Comparison of ENCODE assay signal across 12 mouse cellular contexts in the genomic region with DNA sequence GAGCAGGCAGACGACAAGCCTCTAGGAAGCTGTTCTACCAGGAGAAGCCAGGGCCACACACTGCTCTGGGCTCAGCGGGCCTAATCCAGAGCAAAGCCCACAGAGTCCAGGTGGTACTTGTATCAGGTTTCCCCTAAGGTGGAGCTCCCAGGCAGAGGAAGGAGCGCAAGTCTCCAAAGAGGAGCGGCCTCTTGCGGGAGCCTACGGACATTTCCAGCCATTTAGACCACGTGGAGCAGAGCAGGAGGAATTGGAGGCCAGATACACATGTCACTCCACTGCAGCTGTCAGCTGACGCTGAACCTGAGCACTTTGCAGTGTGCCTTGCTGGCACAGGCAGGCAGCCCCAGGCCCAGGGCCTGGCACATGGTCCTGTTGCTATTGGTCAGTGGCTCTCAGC. TPM values are rescaled to one million over a fixed set of nuclear protein-coding genes. Genes with fewer than 3 reads are reported as not detected.
DNase-seq lines count a peak whose midpoint lies in the region; ATAC-seq and TF ChIP-seq lines count a peak whose summit lies in the region.
"Had no signal": no experiment of that assay in that cellular context is flagged by ENCODE, and none has a peak within 500 bp of the region (broad histone marks: within the 10 kb centered on the region; RNA-seq: fewer than 3 reads in every experiment).

No protein-coding gene starts in this region.

- H3K4me1 ChIP-seq in kidney, embryonic 16.5 days (ENCODE audit: insufficient read depth, low read length): peaks cover 54% of the 10 kb centered on the region
- H3K4me1 ChIP-seq in embryonic facial prominence, embryonic 10.5 days: peaks cover 93% of the 10 kb centered on the region
- peaks cover 67% of the 10 kb centered on the region for H3K4me1 ChIP-seq in limb, embryonic 14.5 days (ENCODE audit: control insufficient read depth, insufficient read depth, low read length)

- no peak overlapping the region for H3K27ac ChIP-seq in kidney, embryonic 16.5 days (ENCODE audit: low read length)
- H3K27ac ChIP-seq in embryonic facial prominence, embryonic 10.5 days (replicated peaks): peak overlapping the region; percentile 72
- H3K27ac ChIP-seq in limb, embryonic 14.5 days (replicated peaks; ENCODE audit: low read depth, low read length): 0 out of 2 replicates have a peak overlapping the region, but pooled peaks have one; percentile 19
- H3K27ac ChIP-seq: midbrain, embryonic 12.5 days had no signal

- no peak for TF ChIP-seq POLR2A in limb, embryonic 14.5 days (IDR thresholded peaks at IDR 0.05; ENCODE audit: borderline replicate concordance, extremely low read depth, insufficient read depth, insufficient read length)

- 0 out of 2 replicates have a peak, but pooled peaks have one; percentile 32 for ATAC-seq in kidney, embryonic 16.5 days (ENCODE audit: low FRiP score, low TSS enrichment)
- peak; percentile 44 for ATAC-seq in limb, embryonic 14.5 days (ENCODE audit: low FRiP score, low read depth)
- ATAC-seq: intestine, postnatal 0 days had no signal

- H3K27me3 ChIP-seq in kidney, embryonic 16.5 days (ENCODE audit: insufficient read depth, low read length): no peaks in the 10 kb centered on the region
- H3K27me3 ChIP-seq in embryonic facial prominence, embryonic 10.5 days (replicated peaks; ENCODE audit: low read depth, poor library complexity, severe bottlenecking): no peaks in the 10 kb centered on the region
- no peaks in the 10 kb centered on the region for H3K27me3 ChIP-seq in limb, embryonic 14.5 days (ENCODE audit: control insufficient read depth, insufficient read depth, low read length)
- H3K27me3 ChIP-seq: midbrain, embryonic 12.5 days had no signal

- no peaks in the 10 kb centered on the region for H3K9me3 ChIP-seq in kidney, embryonic 16.5 days (ENCODE audit: low read length)
- no peaks in the 10 kb centered on the region for H3K9me3 ChIP-seq in embryonic facial prominence, embryonic 10.5 days
- H3K9me3 ChIP-seq in limb, embryonic 14.5 days (ENCODE audit: control insufficient read depth, low read length): no peaks in the 10 kb centered on the region
- H3K9me3 ChIP-seq: midbrain, embryonic 12.5 days had no signal

- no peaks in the 10 kb centered on the region for H3K36me3 ChIP-seq in kidney, embryonic 16.5 days (ENCODE audit: insufficient read depth, low read length)
- H3K36me3 ChIP-seq in embryonic facial prominence, embryonic 10.5 days (replicated peaks): peaks cover 13% of the 10 kb centered on the region; the same call in 1 of the 2 replicates
- no peaks in the 10 kb centered on the region for H3K36me3 ChIP-seq in limb, embryonic 14.5 days (ENCODE audit: control insufficient read depth, insufficient read depth, low read length)
- H3K36me3 ChIP-seq: midbrain, embryonic 12.5 days had no signal

- WGBS in kidney, embryonic 16.5 days: 32% methylated on average over 8 of the region's 8 CpGs
- WGBS in embryonic facial prominence, embryonic 10.5 days: 40% methylated on average over 8 of the region's 8 CpGs
- 25% methylated on average over 8 of the region's 8 CpGs for WGBS in limb, embryonic 14.5 days

- H3K9ac ChIP-seq in kidney, embryonic 16.5 days (replicated peaks; ENCODE audit: low read length): no peak overlapping the region
- H3K9ac ChIP-seq in limb, embryonic 14.5 days (ENCODE audit: low read depth, low read length, severe bottlenecking): no peak overlapping the region
- H3K9ac ChIP-seq: midbrain, embryonic 12.5 days had no signal

- DNase-seq in gastrocnemius, adult 18-20 months (ENCODE audit: low spot score): peak; percentile 46
- DNase-seq in gastrocnemius, postnatal 4 days (ENCODE audit: low spot score in 2 of 2): no peak
- DNase-seq in kidney, postnatal 4 days: no peak
- DNase-seq in embryonic facial prominence, embryonic 10.5 days (ENCODE audit: low spot score): peak; percentile 46
- DNase-seq in limb, embryonic 14.5 days (ENCODE audit: low spot score): peak; percentile 42
- no peak for DNase-seq in urinary bladder, postnatal 10 days (ENCODE audit: low spot score)
- DNase-seq in adrenal gland, postnatal 4 days (ENCODE audit: low spot score in 2 of 2): no peak
- DNase-seq: layer of hippocampus, adult 9-11 months; liver had no signal

- no peak overlapping the region for H3K4me3 ChIP-seq in kidney, embryonic 16.5 days (ENCODE audit: low read length)
- no peak overlapping the region for H3K4me3 ChIP-seq in embryonic facial prominence, embryonic 10.5 days
- no peak overlapping the region for H3K4me3 ChIP-seq in limb, embryonic 14.5 days (replicated peaks; ENCODE audit: low read length)
- H3K4me3 ChIP-seq: midbrain, embryonic 12.5 days had no signal

- no peak overlapping the region for H3K4me2 ChIP-seq in kidney, embryonic 16.5 days (replicated peaks; ENCODE audit: low read depth, low read length)
- no peak overlapping the region for H3K4me2 ChIP-seq in limb, embryonic 14.5 days (replicated peaks; ENCODE audit: low read depth, low read length, severe bottlenecking)
- H3K4me2 ChIP-seq: midbrain, embryonic 12.5 days had no signal

RNA-seq across cellular contexts. Expression of a gene that starts 35.7 kb away (rescaled TPM):
- total RNA-seq in gastrocnemius, adult 18-20 months (2021): 100 to 1,000 TPM; 127 to 147 TPM
- total RNA-seq in gastrocnemius, postnatal 4 days (2021): 10 to 100 TPM; 35.5 to 36.4 TPM
- 2.4 and 3.1 TPM in 2 replicates for polyA plus RNA-seq in kidney, embryonic 16.5 days (2015; fragmentation: Nextera tagmentation; extraction: Ambion mirVana)
- 2.7 and 3.2 TPM in 2 replicates for polyA plus RNA-seq in embryonic facial prominence, embryonic 10.5 days (2016; fragmentation: Nextera tagmentation; extraction: Ambion mirVana)
- polyA plus RNA-seq in limb, embryonic 14.5 days (2012; rRNA removed): 37.7 and 46.2 TPM in 2 replicates
- 5.5 and 6.0 TPM in 2 replicates for polyA plus RNA-seq in limb, embryonic 14.5 days (2014; fragmentation: Nextera tagmentation; extraction: Ambion mirVana)
- total RNA-seq in adrenal gland, postnatal 4 days (2021): 10 to 100 TPM; 43.9 to 45.8 TPM

RNA-seq across cellular contexts. Expression of a gene that starts 36.0 kb away (rescaled TPM):
- 100 to 1,000 TPM; 106 to 113 TPM for total RNA-seq in gastrocnemius, adult 18-20 months (2021)
- 100 to 1,000 TPM in 1 of 2 experiments, 10 to 100 TPM in 1; 98.9 to 107 TPM for total RNA-seq in gastrocnemius, postnatal 4 days (2021)
- 89.1 and 92.4 TPM in 2 replicates for polyA plus RNA-seq in kidney, embryonic 16.5 days (2015; fragmentation: Nextera tagmentation; extraction: Ambion mirVana)
- 79.6 and 81.5 TPM in 2 replicates for polyA plus RNA-seq in embryonic facial prominence, embryonic 10.5 days (2016; fragmentation: Nextera tagmentation; extraction: Ambion mirVana)
- 55.1 and 62.5 TPM in 2 replicates for polyA plus RNA-seq in limb, embryonic 14.5 days (2012; rRNA removed)
- polyA plus RNA-seq in limb, embryonic 14.5 days (2014; fragmentation: Nextera tagmentation; extraction: Ambion mirVana): 75.4 and 76.1 TPM in 2 replicates
- total RNA-seq in adrenal gland, postnatal 4 days (2021): 100 to 1,000 TPM; 100 to 103 TPM

Comparison
In these comparisons a context has a peak if more than half of its experiments do, and no peak if none do; other contexts are left out.
1. DNase-seq: peak in gastrocnemius, adult 18-20 months (single experiment), embryonic facial prominence, embryonic 10.5 days (single experiment) and limb, embryonic 14.5 days (single experiment); none in gastrocnemius, postnatal 4 days (0 of 2), kidney, postnatal 4 days (0 of 2), urinary bladder, postnatal 10 days (single experiment) and adrenal gland, postnatal 4 days (0 of 2).